Mouse (Mus musculus) G1E (cell line): Measurements from ENCODE around the gene Macrod2.

ENCODE experiments used
- CTCF ChIP-seq: IDR thresholded peaks from 2 replicates; pipeline ENCODE4 v1.5.1; 2012; ENCODE audit warnings: low read depth, low read length, inconsistent platforms, mixed read lengths
- POLR2AphosphoS5 ChIP-seq: IDR thresholded peaks from 2 replicates; pipeline ENCODE4 v1.6.1; 2012; ENCODE audit warnings: low read depth, low read length, inconsistent platforms; ENCODE audit not compliant: insufficient replicate concordance
- TAL1 ChIP-seq: conservative IDR thresholded peaks from 2 replicates; pipeline ENCODE4 v1.6.1; 2012; ENCODE audit warnings: low read depth, low read length, inconsistent platforms, mixed read lengths

DNA sequence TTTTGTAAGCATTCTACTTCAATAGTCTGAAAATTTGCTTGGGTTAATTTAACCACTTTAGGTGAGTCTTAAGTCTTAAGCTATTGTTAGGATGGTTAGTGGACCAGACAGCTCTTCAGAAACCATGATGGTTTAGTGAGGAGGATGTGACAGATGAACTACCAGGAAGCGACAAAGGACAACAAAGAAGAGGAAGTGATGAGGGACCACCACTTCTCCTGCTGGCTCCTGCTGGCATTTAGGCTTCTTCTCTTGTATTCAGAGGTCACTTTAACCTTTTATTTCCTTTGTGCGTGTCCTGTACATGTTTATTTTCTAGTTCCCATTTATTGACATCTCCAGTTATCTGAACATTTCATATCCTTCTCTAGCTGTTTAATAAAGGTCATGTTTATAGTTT is 295.8 kb downstream of the Macrod2 start:
- TF ChIP-seq CTCF (no peak), TAL1 (no peak), POLR2AphosphoS5 (no peak)
